Mouse (Mus musculus) neural tube, embryonic 11.5 days (tissue): ENCODE results near the gene Dlg2. TPM values are rescaled to one million over a fixed set of nuclear protein-coding genes. Genes with fewer than 3 reads are reported as not detected.

Experiments used
- ATAC-seq: fragments of 200-750 bp; cut with Nextera tagmentation; 2 replicates; pipeline ENCODE4 v1.8.0; 2017; ENCODE audit warnings: moderate number of reproducible peaks, mild to moderate bottlenecking, moderate TSS enrichment, moderate library complexity; ENCODE audit not compliant: insufficient read depth, low FRiP score, low TSS enrichment
- DNase-seq: peaks from one replicate; pipeline ENCODE4 v3.0.0-alpha.2; 2015; ENCODE audit warnings: low spot score
- H3K27ac ChIP-seq: fragments of 300-500 bp; sonication (generic); 2 replicates; pipeline ENCODE4 v1.5.1; 2014; ENCODE audit warnings: low read depth, mild to moderate bottlenecking, low read length
- H3K27me3 ChIP-seq: fragments of 300-500 bp; sonication (generic); 2 replicates; pipeline ENCODE4 v1.6.1; 2014; ENCODE audit warnings: mild to moderate bottlenecking, low read length, mixed read lengths; ENCODE audit not compliant: control insufficient read depth, insufficient read depth
- H3K36me3 ChIP-seq: fragments of 300-500 bp; sonication (generic); 2 replicates; pipeline ENCODE4 v1.6.1; 2014; ENCODE audit warnings: mild to moderate bottlenecking, low read length, moderate library complexity, mixed read lengths; ENCODE audit not compliant: control insufficient read depth, insufficient read depth
- H3K4me1 ChIP-seq: fragments of 300-500 bp; sonication (generic); 2 replicates; pipeline ENCODE4 v1.6.1; 2014; ENCODE audit warnings: low read length, mixed read lengths; ENCODE audit not compliant: control insufficient read depth, insufficient read depth
- H3K4me2 ChIP-seq: fragments of 300-500 bp; sonication (generic); 2 replicates; pipeline ENCODE4 v1.6.1; 2014; ENCODE audit warnings: low read depth, mild to moderate bottlenecking, moderate library complexity
- H3K4me3 ChIP-seq: fragments of 300-500 bp; sonication (generic); 2 replicates; pipeline ENCODE4 v1.5.1; 2014; ENCODE audit warnings: low read depth, low read length
- H3K9ac ChIP-seq: fragments of 300-500 bp; sonication (generic); 2 replicates; pipeline ENCODE4 v1.6.1; 2014; ENCODE audit warnings: mild to moderate bottlenecking, low read length
- H3K9me3 ChIP-seq: fragments of 300-500 bp; sonication (generic); 2 replicates; pipeline ENCODE4 v1.6.1; 2016; ENCODE audit warnings: low read length; ENCODE audit not compliant: control insufficient read depth
- WGBS: fragments of 180-500 bp; shearing (Covaris S2); extraction: QIAGEN DNeasy Blood & Tissue Kit; methylation state at CpG from one replicate; pipeline ENCODE4 v1.1.7; 2014; 5-methylcytosine and 5-hydroxymethylcytosine counted together
- polyA plus RNA-seq: library from polyadenylated mRNA; unstranded; fragments of >200 nt; fragmentation: Nextera tagmentation; extraction: Ambion mirVana; gene quantifications from 2 replicates; pipeline ENCODE4 v1.2.1, GENCODE M21; 2014

Dlg2 gene
- polyA plus RNA-seq, 1 experiment from 2014 or later: 5.1 TPM

DNA sequence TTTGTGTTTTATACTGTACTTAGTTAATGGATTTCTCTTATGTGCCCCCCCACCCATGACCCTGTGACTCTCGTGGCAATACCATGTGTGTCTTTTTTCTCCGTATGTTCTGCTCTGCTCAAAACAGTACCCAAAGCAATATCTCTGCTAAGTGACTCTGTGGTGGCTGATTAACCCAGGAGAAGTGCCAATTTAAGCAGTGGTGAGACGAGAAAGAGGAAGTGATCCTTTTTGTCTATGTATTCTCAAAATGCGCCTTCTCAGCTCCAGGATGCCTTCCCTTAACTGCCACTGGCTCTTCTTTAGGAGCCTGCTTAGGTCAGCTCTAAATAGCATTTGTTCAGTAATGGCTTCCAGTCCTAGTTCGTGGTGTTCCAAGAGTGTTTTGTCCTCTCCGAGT is 1240.2 kb downstream of the Dlg2 start:
- Histone ChIP-seq H3K4me1 (no peaks in the 10 kb centered on the region), H3K9me3 (no peaks in the 10 kb centered on the region), H3K9ac (no peak overlapping the region), H3K27me3 (no peaks in the 10 kb centered on the region), H3K27ac (no peak overlapping the region), H3K4me2 (no peak overlapping the region), H3K4me3 (no peak overlapping the region), H3K36me3 (no peaks in the 10 kb centered on the region)
- 77% methylated on average over 6 of the region's 6 CpGs for WGBS
- DNase-seq: no peak
- ATAC-seq: no peak

DNA sequence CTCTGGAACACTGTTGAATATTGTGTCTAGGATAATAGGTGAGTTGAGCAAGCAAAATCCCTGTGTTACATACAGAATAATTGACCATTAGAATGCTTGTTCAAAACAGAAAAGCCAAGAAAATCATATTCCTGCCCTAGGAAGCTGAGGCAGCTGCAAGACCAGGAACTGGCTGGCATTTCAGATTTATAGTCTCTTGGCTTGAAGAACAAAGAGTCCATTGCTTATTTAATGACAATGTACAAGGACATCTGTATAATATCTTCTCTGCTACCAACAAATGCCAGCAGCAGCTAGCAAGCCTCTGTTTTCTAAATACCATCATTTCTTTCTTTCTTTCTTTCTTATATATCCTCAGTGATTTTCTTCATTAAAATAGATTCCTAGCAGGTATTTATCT is 1243.8 kb downstream of the Dlg2 start:
- ATAC-seq (no peak), DNase-seq (no peak)
- H3K4me2 ChIP-seq: no peak overlapping the region

DNA sequence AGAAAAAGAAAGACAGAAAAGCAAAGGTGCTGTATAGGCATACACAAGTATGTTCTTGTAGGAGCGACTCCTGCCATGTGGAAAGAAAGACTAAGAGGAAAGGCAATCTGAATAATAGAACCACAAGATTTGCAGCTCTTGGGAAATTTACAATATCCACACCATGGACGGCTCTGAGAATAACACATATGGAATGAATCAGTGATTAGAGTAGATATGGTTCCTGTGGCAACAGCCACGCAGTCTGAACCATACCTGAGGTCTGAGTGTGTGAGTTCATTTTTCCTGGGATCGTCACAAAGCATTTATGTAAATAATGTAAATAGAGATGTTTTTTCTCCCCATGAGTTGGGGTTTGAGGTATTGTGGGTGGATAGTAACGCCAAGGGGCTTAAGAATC is 1247.9 kb downstream of the Dlg2 start:
- Histone ChIP-seq H3K4me2 (no peak overlapping the region), H3K4me1 (no peaks in the 10 kb centered on the region), H3K27ac (no peak overlapping the region), H3K9me3 (no peaks in the 10 kb centered on the region), H3K9ac (no peak overlapping the region), H3K4me3 (no peak overlapping the region), H3K27me3 (no peaks in the 10 kb centered on the region), H3K36me3 (no peaks in the 10 kb centered on the region)
- ATAC-seq (no peak), DNase-seq (no peak)
- WGBS: 74% methylated on average over 5 of the region's 5 CpGs

More for the DNA sequence above, 1243.8 kb downstream of the Dlg2 start:
- H3K27me3 ChIP-seq: no peaks in the 10 kb centered on the region
- H3K9ac ChIP-seq: no peak overlapping the region
- H3K36me3 ChIP-seq: no peaks in the 10 kb centered on the region
- no peaks in the 10 kb centered on the region for H3K9me3 ChIP-seq
- no peak overlapping the region for H3K27ac ChIP-seq
- no peak overlapping the region for H3K4me3 ChIP-seq
- H3K4me1 ChIP-seq: no peaks in the 10 kb centered on the region

DNA sequence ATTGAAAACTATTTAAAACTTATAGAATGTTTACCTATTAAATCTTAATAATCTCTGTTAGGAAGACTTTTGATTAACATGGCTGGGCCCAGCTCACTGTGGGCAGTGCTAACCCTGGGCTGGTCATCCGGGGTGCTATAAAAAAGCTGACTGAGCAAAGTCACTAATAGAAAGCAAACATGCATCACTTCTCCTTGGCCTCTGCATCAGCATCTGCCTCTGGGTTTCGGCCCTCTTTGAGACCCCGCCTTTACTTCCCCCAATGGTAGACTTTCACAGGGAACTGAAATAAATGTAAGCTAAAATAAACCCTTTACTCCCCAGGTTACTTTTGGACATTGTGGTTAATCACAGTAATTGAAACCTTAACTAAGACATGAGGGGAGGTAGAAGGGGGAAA is 1264.3 kb downstream of the Dlg2 start:
- Histone ChIP-seq H3K4me1 (no peaks in the 10 kb centered on the region), H3K9ac (no peak overlapping the region), H3K27me3 (no peaks in the 10 kb centered on the region), H3K9me3 (no peaks in the 10 kb centered on the region), H3K4me3 (no peak overlapping the region), H3K36me3 (no peaks in the 10 kb centered on the region), H3K4me2 (no peak overlapping the region), H3K27ac (no peak overlapping the region)
- DNase-seq (no peak), ATAC-seq (no peak)
- WGBS: 87% methylated on average over 3 of the region's 3 CpGs

DNA sequence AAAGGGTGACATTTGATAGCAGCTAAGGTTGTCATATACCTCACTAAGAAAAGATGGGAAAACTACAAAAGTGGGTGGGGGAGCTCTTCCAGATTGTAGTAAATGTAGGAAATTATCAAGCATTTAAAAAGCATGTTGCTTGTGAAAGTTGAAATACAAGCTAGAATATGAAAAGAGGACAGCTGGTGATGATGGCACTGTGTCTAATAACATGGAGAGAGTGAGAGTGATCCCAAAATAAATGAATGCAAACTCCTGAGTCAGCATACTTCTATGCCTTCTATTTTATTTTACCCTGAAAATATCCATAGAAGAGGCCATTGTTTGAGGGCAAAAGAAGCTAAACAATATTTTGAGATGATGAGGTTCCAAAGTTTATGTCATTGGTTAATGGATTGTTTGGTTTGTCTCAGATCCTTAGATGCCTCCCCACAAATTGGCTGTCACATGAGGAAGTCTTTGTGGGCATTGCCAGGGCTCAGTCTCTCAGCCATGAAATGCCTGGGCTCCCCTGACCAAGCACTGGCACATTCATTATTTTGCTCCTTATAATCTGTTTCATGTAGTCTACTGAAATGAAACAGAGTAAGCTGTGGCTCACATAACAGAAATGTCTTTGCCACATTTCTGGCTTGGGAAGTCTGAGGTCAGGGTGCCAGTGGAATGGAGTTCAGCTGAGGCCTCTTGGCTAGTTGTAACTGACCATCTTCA is 1276.8 kb downstream of the Dlg2 start:
- Histone ChIP-seq H3K36me3 (no peaks in the 10 kb centered on the region), H3K27ac (no peak overlapping the region), H3K27me3 (no peaks in the 10 kb centered on the region), H3K4me2 (no peak overlapping the region), H3K4me1 (no peaks in the 10 kb centered on the region), H3K9me3 (no peaks in the 10 kb centered on the region), H3K9ac (no peak overlapping the region), H3K4me3 (no peak overlapping the region)
- ATAC-seq: no peak
- DNase-seq: no peak

DNA sequence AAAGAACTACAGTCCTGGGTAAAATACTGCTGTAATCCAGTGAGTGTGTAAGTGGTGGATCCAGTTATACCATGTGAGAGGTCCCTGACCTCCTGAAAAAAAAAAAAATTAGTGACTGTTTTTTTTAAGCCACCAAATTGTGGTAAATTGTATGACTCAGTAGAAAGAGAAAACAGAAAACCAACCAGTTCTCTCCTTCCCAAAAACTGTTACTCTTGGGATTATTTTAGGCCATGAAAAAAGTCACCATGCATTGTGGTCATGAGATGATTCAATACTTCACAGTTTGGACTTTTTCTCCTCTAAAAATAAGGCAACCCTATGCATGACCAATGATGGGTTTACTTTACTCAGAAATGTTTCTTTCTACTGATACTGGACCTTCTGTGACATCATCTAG is 1291.2 kb downstream of the Dlg2 start:
- ATAC-seq (no peak), DNase-seq (no peak)
- Histone ChIP-seq H3K36me3 (no peaks in the 10 kb centered on the region), H3K4me3 (no peak overlapping the region), H3K27me3 (no peaks in the 10 kb centered on the region), H3K4me1 (no peaks in the 10 kb centered on the region), H3K27ac (no peak overlapping the region), H3K9ac (no peak overlapping the region), H3K4me2 (no peak overlapping the region), H3K9me3 (no peaks in the 10 kb centered on the region)

DNA sequence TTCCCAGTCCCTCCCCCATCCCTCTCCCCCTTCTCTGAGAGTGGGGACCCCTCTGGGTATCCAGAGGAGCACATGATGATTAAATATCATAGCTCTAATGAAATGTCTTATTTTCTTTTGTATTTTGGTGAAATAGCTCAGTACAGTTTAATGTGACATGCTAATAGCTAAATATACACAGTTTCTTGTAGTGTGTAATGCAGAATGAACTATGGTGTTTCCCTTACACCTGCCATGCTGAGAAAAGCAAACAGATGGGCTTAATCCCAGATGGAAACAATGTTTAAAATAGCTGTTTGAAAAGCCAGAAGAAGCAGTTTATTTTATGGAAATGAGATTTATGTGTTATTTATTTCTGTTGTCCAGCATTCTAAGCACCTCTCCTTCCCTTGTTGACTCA is 1302.2 kb downstream of the Dlg2 start:
- no peak overlapping the region for H3K4me2 ChIP-seq
- no peaks in the 10 kb centered on the region for H3K4me1 ChIP-seq
- H3K4me3 ChIP-seq: no peak overlapping the region
- H3K27ac ChIP-seq: no peak overlapping the region
- no peaks in the 10 kb centered on the region for H3K9me3 ChIP-seq
- no peaks in the 10 kb centered on the region for H3K27me3 ChIP-seq
- H3K9ac ChIP-seq: no peak overlapping the region
- ATAC-seq (no peak), DNase-seq (no peak)
- H3K36me3 ChIP-seq: no peaks in the 10 kb centered on the region

DNA sequence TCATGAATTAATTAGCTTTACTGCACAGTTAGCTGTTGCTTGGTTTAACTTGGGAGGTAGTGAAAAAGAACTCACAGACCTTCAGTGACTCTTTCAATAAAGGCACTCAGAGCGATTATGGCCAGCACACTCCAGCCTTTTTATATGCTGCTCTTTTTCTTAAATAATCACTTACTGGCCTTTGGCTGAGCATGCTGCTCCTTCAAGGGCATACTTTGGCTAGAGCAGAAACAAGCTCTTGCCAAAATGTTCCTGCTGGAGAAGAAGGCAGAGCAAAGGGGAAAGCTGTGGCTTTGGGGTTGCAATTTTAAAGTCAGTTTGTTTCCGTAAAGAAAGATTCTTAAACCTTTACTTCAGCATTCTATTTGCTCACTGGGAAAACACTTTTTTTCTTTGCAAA is 1308.1 kb downstream of the Dlg2 start:
- Histone ChIP-seq H3K36me3 (no peaks in the 10 kb centered on the region), H3K4me2 (no peak overlapping the region), H3K9me3 (no peaks in the 10 kb centered on the region), H3K27ac (no peak overlapping the region), H3K27me3 (no peaks in the 10 kb centered on the region), H3K4me1 (no peaks in the 10 kb centered on the region), H3K9ac (no peak overlapping the region), H3K4me3 (no peak overlapping the region)
- DNase-seq (no peak), ATAC-seq (no peak)
- WGBS: 85% methylated on average over 2 of the region's 2 CpGs

DNA sequence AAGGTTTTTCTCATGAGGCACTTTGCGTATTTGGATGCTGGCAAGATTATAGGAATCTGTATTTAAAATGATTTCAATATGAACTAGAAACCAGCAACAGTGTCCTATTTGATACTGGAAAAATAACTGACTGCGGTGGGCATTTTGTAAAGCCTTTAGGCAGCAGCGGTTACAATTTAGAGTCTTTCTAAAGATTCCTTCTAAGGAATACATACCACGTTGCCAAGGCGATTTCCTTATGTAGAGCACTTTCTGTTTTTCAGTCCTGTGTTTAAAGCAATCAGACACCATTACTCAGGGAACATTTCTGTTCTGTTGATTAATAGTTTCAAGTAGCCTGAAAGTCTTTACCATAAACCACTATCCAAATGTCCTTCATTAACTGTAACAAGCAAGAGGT is 1309.0 kb downstream of the Dlg2 start:
- WGBS: 85% methylated on average over 5 of the region's 5 CpGs
- Histone ChIP-seq H3K9ac (no peak overlapping the region), H3K27ac (no peak overlapping the region), H3K36me3 (no peaks in the 10 kb centered on the region), H3K4me2 (no peak overlapping the region), H3K4me1 (no peaks in the 10 kb centered on the region), H3K9me3 (no peaks in the 10 kb centered on the region), H3K27me3 (no peaks in the 10 kb centered on the region), H3K4me3 (no peak overlapping the region)
- DNase-seq (no peak), ATAC-seq (no peak)
